Mouse (Mus musculus): ENCODE results near the gene Hist1h3i.

Gene Hist1h3i

GRCm38 (mm10) chr13:21734010-21734905 is 48.9 kb downstream of the Hist1h3i start:
- WGBS, result under 1% methylated on average over 21 of the region's 21 CpGs

DNA sequence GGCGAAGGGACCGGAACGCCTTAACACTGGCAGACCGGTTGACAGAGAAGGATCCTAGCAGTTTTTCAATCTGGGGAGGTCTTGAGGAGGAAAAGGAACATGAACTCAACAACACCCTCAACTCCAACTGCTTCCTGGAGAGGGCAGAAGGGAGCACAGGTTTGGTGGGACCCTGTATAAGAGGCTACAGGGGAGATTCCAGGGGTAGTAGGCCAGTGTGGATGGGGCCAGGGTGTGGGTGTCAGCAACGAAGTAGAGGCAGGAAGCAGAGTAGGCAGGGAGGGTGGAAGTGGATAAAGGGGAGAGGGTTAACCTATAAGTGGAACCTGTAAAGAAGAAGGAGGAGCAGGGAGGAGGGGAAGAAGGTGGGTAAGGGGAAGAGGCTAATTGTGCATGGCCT is 49.7 kb downstream of the Hist1h3i start:
- 68% methylated on average over 5 of the region's 5 CpGs for WGBS

Data from cerebral cortex, adult 2 months (tissue).